Mouse (Mus musculus) G1E (cell line): ENCODE data around the gene Rhno1. TPM values are rescaled to one million over a fixed set of nuclear protein-coding genes. Genes with fewer than 3 reads are reported as not detected.

Experiments
- ATAC-seq: 2 replicates; pipeline ENCODE4 v1.8.0; 2016; ENCODE audit warnings: mild to moderate bottlenecking; ENCODE audit not compliant: insufficient number of reproducible peaks, poor library complexity, low FRiP score, severe bottlenecking; ENCODE audit errors: extremely low read depth
- DNase-seq: peaks from one replicate; pipeline ENCODE4 v3.0.0; 2012; ENCODE audit warnings: low spot score
- H3K27me3 ChIP-seq: 2 replicates; pipeline ENCODE4 v1.6.1; 2012; ENCODE audit warnings: mild to moderate bottlenecking, low read length, inconsistent platforms; ENCODE audit not compliant: insufficient read depth
- H3K36me3 ChIP-seq: replicated peaks from 2 replicates; pipeline ENCODE3; 2012; ENCODE audit warnings: mild to moderate bottlenecking, inconsistent platforms
- H3K4me1 ChIP-seq: 2 replicates; pipeline ENCODE4 v1.6.1; 2012; ENCODE audit warnings: low read depth, low read length, inconsistent platforms, mixed read lengths; ENCODE audit not compliant: insufficient read depth
- H3K4me3 ChIP-seq: 2 replicates; pipeline ENCODE4 v1.5.1; 2012; ENCODE audit warnings: low read depth, mild to moderate bottlenecking, inconsistent platforms, low read length, moderate library complexity, mixed read lengths
- H3K9me3 ChIP-seq: replicated peaks from 2 replicates; pipeline ENCODE4 v1.6.1; 2012; ENCODE audit warnings: inconsistent platforms
- CTCF ChIP-seq: IDR thresholded peaks from 2 replicates; pipeline ENCODE4 v1.5.1; 2012; ENCODE audit warnings: low read depth, low read length, inconsistent platforms, mixed read lengths
- GATA1 ChIP-seq: IDR thresholded peaks from 2 replicates; pipeline ENCODE4 v1.6.1; 2012; ENCODE audit warnings: borderline replicate concordance, low read length, inconsistent platforms, mixed read lengths
- GATA2 ChIP-seq: IDR thresholded peaks from 2 replicates; pipeline ENCODE4 v1.6.1; 2012; ENCODE audit warnings: low read depth, low read length, inconsistent platforms, borderline replicate concordance
- POLR2AphosphoS5 ChIP-seq: IDR thresholded peaks from 2 replicates; pipeline ENCODE4 v1.6.1; 2012; ENCODE audit warnings: low read depth, low read length, inconsistent platforms; ENCODE audit not compliant: insufficient replicate concordance
- TAL1 ChIP-seq: conservative IDR thresholded peaks from 2 replicates; pipeline ENCODE4 v1.6.1; 2012; ENCODE audit warnings: low read depth, low read length, inconsistent platforms, mixed read lengths
- polyA plus RNA-seq: library from polyadenylated mRNA; stranded (reverse); fragments of >175 nt; gene quantifications from 2 replicates; pipeline ENCODE4 v1.2.3, GENCODE M21; 2012
- total RNA-seq, 2 experiments: library from RNA; stranded (forward) in 1 of 2; stranded (reverse) in 1 of 2; fragments of 200-1000 nt in 1 of 2; fragments of >200 nt in 1 of 2; fragmentation: Nextera tagmentation in 1 of 2; gene quantifications; 2 replicates each; pipeline ENCODE4 v1.2.3; 2014 to 2017

Gene Rhno1
- total and polyA plus RNA-seq, 3 experiments, result 52.8 to 82.8 (median 66.0) TPM

- H3K27me3 ChIP-seq, result no peaks in the 10 kb centered on the region
- no peaks in the 10 kb centered on the region for H3K9me3 ChIP-seq
- H3K36me3 ChIP-seq, result peaks cover 67% of the 10 kb centered on the region
- H3K4me3 ChIP-seq, result peak overlapping the region; percentile 94
- ATAC-seq (peak; percentile 5; the same call in 1 of the 2 replicates), DNase-seq (peak; percentile 52)
- peaks cover 45% of the 10 kb centered on the region for H3K4me1 ChIP-seq
- TF ChIP-seq GATA2 (no peak), GATA1 (no peak), CTCF (no peak), TAL1 (no peak), POLR2AphosphoS5 (no peak)
Observed at GRCm38 (mm10) chr6:128363007-128363825, 505 bp upstream of the Rhno1 start.

DNA sequence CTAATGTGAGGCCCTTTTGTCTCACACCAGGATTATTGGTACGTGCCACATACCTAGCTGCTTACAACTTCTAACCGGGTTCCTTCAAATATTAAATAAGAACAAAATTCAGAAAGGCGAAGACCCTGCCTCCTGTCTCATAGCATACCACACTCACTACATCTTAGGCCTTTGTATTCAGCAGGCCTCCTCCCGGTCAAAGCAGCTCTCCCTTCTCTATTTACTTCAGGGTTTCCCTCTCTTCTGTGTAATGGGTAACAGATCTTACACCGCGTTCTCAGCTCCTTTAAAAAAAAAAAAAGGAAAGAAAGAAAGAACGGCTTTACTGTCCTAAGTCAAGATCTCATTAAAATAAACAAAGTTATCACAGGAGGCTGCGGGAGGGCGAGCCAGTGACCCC, 810 bp downstream of the Rhno1 start:
- peak; percentile 11; the same call in 1 of the 2 replicates for ATAC-seq
- H3K4me1 ChIP-seq, result peaks cover 45% of the 10 kb centered on the region
- H3K4me3 ChIP-seq, result peak overlapping the region; percentile 94
- TF ChIP-seq POLR2AphosphoS5 (no peak), GATA1 (no peak), GATA2 (no peak), CTCF (no peak), TAL1 (no peak)
- H3K27me3 ChIP-seq, result no peaks in the 10 kb centered on the region
- H3K36me3 ChIP-seq, result peaks cover 68% of the 10 kb centered on the region
- H3K9me3 ChIP-seq, result no peaks in the 10 kb centered on the region
- DNase-seq, result no peak

- peak; percentile 32 for DNase-seq
- ATAC-seq, result no peak
- no peaks in the 10 kb centered on the region for H3K9me3 ChIP-seq
- no peak overlapping the region for H3K4me3 ChIP-seq
- H3K27me3 ChIP-seq, result no peaks in the 10 kb centered on the region
- TF ChIP-seq GATA2 (no peak), CTCF (peak; percentile 70)
- peaks cover 49% of the 10 kb centered on the region for H3K36me3 ChIP-seq
- H3K4me1 ChIP-seq, result peaks cover 59% of the 10 kb centered on the region
Observed at GRCm38 (mm10) chr6:128358999-128359398, 3.7 kb downstream of the Rhno1 start.

GRCm38 (mm10) chr6:128355726-128356416, 6.8 kb downstream of the Rhno1 start, which contains the start of gene Tulp3:
TSS of gene Tulp3 (minus strand) at chr6:128355851.
- Histone ChIP-seq H3K4me1 (peaks cover 42% of the 10 kb centered on the region), H3K9me3 (no peaks in the 10 kb centered on the region), H3K36me3 (peaks cover 62% of the 10 kb centered on the region), H3K4me3 (peak within 1 kb of the TSS; percentile 89), H3K27me3 (no peaks in the 10 kb centered on the region)
- DNase-seq, result peak; percentile 98
- peak; percentile 99 for ATAC-seq
- no peak for TF ChIP-seq POLR2AphosphoS5
- no peak for TF ChIP-seq GATA2
- no peak for TF ChIP-seq TAL1
- no peak for TF ChIP-seq CTCF
- no peak for TF ChIP-seq GATA1

DNA sequence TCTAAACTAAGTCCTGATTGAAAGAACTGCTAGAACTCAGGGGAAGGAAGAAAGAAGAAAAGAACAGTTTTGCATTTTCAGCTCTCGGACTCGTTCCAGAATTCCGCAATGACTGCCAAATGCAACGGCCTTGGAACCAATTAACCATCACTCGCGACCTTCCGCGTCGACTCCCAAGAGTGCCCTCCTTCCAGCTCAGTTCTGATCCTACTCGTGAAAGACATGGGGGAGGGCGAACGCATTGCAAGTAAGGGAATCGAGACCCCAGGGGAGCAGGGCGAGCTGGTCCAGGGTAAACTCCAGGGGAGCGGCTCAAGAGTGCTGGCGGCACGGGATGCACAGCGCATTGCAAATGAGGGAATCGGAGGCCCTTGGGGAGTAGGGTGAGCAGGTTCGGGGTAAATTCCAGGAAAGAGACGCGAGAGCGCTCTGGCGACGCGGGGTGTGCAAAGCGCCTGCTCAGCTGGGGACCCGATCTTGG, 7.5 kb downstream of the Rhno1 start:
- no peak for DNase-seq
- ATAC-seq, result 0 out of 2 replicates have a peak, but pooled peaks have one; percentile 10

GRCm38 (mm10) chr6:128354140-128354539, 8.6 kb downstream of the Rhno1 start:
- Histone ChIP-seq H3K4me1 (peaks cover 26% of the 10 kb centered on the region), H3K9me3 (no peaks in the 10 kb centered on the region), H3K27me3 (no peaks in the 10 kb centered on the region), H3K4me3 (no peak overlapping the region), H3K36me3 (peaks cover 61% of the 10 kb centered on the region)
- no peak for TF ChIP-seq POLR2AphosphoS5
- no peak for TF ChIP-seq CTCF
- TF ChIP-seq TAL1, result no peak
- TF ChIP-seq GATA1, result no peak
- TF ChIP-seq GATA2, result no peak
- no peak for DNase-seq
- no peak for ATAC-seq

More for the DNA sequence above, 7.5 kb downstream of the Rhno1 start:
- no peaks in the 10 kb centered on the region for H3K27me3 ChIP-seq
- no peak for TF ChIP-seq CTCF
- TF ChIP-seq TAL1, result no peak
- no peak for TF ChIP-seq GATA1
- no peak for TF ChIP-seq GATA2
- TF ChIP-seq POLR2AphosphoS5, result no peak
- peaks cover 36% of the 10 kb centered on the region for H3K4me1 ChIP-seq
- no peaks in the 10 kb centered on the region for H3K9me3 ChIP-seq
- H3K4me3 ChIP-seq, result peak overlapping the region; percentile 89
- peaks cover 64% of the 10 kb centered on the region for H3K36me3 ChIP-seq

DNA sequence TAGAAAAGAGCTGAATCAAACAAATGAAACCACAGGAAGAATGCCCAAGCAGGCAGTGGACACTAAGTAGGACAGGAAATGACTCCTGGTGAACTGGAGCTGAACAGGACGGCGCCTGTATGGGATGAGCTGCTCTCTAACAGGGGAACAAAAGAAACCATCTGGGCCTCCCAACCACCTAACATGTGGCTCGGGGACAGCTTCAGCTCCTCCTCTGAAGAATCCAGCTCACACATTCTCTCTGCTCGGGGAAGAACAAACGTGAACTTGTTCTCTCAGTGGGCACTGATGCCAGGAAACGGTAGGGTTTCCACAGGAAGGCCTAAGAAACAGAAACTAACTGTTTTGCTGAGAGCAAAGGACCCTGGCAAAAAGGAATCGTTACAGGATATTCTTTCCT, 13.0 kb downstream of the Rhno1 start:
- H3K27me3 ChIP-seq, result no peaks in the 10 kb centered on the region
- H3K4me3 ChIP-seq, result no peak overlapping the region
- no peak for ATAC-seq
- no peak for DNase-seq
- H3K4me1 ChIP-seq, result peaks cover 4% of the 10 kb centered on the region
- TF ChIP-seq GATA1, result no peak
- peaks cover 53% of the 10 kb centered on the region for H3K36me3 ChIP-seq
- H3K9me3 ChIP-seq, result no peaks in the 10 kb centered on the region
